Mouse (Mus musculus): ENCODE results near the gene Rnaseh2a. TPM values are rescaled to one million over a fixed set of nuclear protein-coding genes. Genes with fewer than 3 reads are reported as not detected.
"Not testable (repeated sequence)": the region's sequence is repeated elsewhere in the genome, so short reads cannot be mapped to it uniquely, and the experiment has no call there.

Rnaseh2a gene
- total RNA-seq, 1 experiment from 2014 or later, result 43.9 TPM

DNA sequence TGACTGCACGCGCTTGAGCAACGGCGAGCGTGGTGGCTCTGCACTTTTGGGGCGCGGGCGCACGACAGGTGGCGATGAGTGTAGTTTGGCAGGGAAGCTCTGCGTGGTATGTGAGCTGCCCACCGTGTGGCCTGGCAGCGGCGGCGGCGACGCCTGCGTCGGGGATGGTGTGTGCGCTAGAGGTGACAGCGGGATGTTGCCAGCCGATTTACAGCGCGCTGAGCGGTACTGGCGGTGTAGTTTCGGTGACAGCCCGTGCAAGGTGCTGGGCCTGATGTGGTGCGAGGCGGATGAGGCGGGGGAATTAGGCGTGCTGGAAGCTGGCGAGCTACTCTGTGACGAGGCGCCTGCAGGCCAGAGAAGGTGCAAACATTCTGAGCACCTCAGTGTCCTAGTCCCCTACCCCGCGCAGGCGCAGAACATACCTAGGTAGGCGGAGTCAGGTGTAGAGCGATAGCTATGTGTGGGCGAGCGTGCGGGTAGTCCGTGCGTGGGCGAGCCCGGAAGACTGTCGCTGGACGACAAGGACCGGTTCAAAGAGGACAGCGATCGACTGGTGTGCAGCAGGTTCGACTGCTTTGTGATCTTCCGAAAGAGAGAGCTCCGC is 56.6 kb downstream of the Rnaseh2a start:
- ATAC-seq (replicated peaks; ENCODE audit: insufficient number of reproducible peaks, low FRiP score, low TSS enrichment, poor library complexity, severe bottlenecking), result peak; percentile 25

DNA sequence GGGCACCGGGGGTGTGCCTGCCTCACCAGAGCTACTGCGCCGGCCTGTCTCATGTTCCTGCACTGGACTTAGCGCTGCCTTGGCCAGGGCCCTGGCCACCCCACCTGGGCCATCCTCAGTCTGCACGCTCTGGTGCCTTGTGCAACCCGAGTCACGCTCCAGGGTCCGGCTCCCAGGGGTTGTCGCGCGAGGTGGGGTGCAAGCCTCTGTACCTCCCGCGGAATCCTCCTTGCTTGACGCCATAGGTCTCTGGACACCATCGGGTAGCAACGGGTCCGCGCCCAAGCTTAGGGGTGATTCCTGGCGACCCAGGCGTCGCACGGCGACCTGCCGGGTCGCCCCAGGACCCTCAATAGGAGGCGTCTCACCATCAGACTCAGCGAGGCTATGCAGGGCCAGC is 57.2 kb downstream of the Rnaseh2a start:
- ATAC-seq (replicated peaks; ENCODE audit: insufficient number of reproducible peaks, low FRiP score, low TSS enrichment, poor library complexity, severe bottlenecking), result no peak

DNA sequence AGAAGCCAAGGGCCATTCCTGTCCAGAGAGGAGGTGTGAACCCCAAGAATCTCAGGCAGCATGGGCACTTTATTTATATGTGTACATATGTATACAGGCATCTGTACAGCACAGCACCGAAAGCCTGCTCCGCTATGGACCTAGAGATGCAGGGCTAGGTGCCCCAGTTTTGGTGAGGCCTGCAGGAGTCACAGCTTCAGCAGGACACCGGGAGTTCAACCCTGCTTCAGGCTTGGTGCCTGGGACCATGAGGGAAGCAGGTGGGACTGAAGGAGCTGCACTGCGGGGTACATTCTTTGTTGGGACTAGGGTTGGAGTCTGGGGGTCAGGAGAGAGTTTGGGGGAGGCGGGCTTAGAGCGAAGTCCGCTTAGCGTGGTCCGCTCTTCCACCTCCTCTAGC is 57.7 kb downstream of the Rnaseh2a start:
- no peak for ATAC-seq (replicated peaks; ENCODE audit: insufficient number of reproducible peaks, low FRiP score, low TSS enrichment, poor library complexity, severe bottlenecking)

DNA sequence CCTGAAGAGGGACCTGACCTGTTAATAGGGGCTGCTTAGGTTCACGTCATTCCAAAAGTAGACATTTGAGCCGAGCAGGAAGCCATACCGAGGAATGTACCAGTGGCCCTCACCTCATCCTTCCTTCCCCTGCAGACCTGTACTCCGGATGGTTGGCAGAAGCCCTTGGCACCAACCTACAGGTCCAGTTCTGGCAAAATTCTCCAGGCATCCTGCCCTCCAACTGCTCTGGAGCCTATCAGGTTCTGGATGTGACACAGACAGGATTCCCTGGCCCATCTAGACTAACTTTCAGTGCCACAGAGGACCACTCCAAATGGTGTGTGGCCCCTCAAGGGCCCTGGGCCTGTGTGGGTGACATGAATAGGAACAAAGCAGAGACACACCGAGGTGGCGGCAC is 59.0 kb downstream of the Rnaseh2a start:
- no peak for ATAC-seq (replicated peaks; ENCODE audit: insufficient number of reproducible peaks, low FRiP score, low TSS enrichment, poor library complexity, severe bottlenecking)

DNA sequence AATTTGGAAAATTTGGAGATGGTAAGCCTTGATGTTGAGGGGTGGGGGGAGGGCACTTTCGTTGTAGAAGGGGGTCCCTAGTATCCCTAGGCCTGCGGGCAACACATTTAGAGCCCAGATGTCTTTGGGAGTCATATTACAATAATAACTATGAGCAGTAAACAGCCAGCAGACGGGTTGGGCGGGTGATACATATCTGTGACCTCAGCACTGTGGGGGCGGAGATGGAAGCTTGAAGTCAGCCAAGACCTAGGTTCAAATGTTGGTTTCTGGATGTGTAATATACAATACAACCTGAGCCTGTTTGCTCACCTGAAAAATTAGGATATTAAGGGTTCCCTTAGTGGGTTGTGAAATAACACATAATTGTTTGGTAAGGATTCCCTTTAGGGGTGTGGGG is 59.6 kb downstream of the Rnaseh2a start:
- no peak for ATAC-seq (replicated peaks; ENCODE audit: insufficient number of reproducible peaks, low FRiP score, low TSS enrichment, poor library complexity, severe bottlenecking)

DNA sequence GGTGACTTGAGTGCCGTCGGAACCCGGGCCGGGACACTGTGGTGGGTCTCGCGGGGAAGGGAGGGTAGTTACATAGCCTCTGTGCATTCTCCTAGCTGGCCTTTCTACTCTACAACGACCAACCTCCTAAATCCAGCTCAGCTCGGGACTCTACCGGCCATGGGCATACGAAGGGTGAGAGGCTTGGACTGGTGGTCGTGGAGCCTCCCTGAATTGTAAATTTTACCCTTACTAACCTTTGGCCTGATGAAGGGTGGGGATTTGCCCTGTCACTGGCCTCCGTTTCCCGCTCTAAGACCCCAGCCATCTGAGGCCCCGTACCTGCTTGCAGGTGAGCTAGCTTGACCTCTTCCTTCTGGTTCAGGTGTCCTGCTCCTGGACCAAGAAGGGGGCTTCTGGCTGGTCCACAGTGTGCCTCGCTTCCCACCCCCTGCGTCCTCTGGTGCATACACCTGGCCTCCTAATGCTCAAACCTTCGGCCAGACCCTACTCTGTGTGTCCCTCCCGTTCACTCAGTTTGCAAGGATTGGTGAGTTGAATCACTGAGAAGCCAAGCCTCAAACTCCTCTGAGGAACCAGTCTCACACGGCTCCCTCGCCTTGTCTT is 60.3 kb downstream of the Rnaseh2a start:
- no peak for ATAC-seq (replicated peaks; ENCODE audit: insufficient number of reproducible peaks, low FRiP score, low TSS enrichment, poor library complexity, severe bottlenecking)

DNA sequence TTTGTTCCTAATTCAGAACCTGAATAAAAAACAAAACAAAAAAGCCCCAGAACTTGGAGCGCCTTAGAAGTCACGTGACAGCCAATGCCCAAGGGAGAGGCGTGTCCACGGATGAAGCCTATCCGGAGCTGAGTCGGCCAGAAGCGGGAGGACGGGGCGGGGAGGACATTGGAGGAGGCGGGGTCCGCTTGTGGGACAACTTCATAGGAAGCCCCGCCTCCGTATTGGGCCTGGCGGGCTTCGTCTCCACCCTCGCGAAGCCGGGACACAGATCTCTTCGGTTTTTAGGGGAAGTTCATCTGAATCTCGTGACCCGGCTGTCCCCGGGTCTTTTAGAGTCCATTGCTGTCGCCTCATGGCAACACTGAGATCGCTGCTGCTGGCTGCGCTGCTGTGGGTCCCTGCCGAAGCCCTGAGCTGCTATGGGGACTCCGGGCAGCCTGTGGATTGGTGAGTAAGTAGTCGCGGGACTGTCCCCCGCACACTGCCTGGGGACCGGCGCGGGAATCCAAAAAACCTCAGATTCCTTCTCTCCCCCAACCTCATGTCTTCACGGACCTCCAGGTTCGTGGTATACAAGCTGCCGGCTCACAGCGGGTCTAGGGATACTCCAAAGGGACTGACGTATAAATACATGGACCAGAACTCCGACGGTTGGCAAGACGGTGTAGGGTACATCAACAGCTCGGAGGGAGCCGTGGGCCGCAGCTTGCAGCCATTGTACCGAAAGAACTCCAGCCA is 61.0 kb downstream of the Rnaseh2a start, which contains the start of gene Dnase2a:
Gene Dnase2a, plus strand, starts transcription at position 140 of the 741 bp plus-strand sequence.
- peak; percentile 92 for ATAC-seq (replicated peaks; ENCODE audit: insufficient number of reproducible peaks, low FRiP score, low TSS enrichment, poor library complexity, severe bottlenecking)

DNA sequence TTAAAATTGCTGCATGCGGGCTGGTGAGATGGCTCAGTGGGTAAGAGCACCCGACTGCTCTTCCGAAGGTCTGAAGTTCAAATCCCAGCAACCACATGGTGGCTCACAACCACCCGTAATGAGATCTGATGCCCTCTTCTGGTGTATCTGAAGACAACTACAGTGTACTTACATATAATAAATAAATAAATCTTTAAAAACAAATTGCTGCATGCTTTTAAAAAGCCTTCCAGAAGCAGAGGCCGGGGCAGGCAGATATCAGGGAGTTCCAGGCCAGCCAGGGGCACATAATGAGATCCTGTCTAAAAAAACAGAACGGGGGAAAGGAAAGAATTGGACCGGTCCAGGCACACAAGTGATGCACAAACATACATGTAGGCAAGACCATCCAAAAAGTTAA is 61.6 kb downstream of the Rnaseh2a start:
- ATAC-seq (replicated peaks; ENCODE audit: insufficient number of reproducible peaks, low FRiP score, low TSS enrichment, poor library complexity, severe bottlenecking), result not testable (repeated sequence)

DNA sequence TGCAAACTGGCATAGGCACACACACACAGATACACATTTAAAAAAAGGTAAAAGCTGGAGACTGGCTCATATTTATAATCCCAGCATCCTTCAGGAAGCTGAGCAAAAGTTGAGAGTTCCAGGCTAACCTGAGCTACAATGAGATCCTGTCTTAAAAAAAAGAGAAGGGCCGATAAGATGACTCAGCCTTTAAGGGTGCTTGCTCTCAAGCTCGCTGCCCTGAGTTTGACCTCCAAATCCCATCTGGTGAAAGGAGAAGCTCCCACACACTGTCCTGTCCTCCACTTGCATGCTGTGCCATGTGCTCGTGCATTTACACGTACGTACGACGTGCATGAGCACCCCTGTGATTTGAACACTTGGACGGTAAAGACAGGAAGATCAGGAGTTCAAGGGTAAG is 62.1 kb downstream of the Rnaseh2a start:
- ATAC-seq (replicated peaks; ENCODE audit: insufficient number of reproducible peaks, low FRiP score, low TSS enrichment, poor library complexity, severe bottlenecking), result no peak

DNA sequence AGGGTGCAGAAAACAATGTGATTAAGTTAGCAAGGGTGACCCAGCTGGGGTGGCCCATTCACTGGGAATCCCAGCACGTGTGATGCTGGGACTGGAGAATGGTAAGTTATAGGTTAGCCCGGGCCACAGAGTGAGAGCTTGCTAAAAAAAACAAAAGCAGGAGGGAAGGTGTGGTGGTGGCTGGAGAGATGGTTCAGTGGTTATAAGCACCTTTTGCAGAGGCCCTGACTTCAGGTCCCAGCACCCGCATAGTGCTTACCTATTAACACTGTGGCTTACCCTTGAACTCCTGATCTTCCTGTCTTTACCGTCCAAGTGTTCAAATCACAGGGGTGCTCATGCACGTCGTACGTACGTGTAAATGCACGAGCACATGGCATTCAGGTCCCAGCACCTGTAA is 62.5 kb downstream of the Rnaseh2a start:
- no peak for ATAC-seq (replicated peaks; ENCODE audit: insufficient number of reproducible peaks, low FRiP score, low TSS enrichment, poor library complexity, severe bottlenecking)

Other genes with a start within 250 kb of the Rnaseh2a start
- 6.4 to 8.9 TPM (median 8.2 TPM) in 3 replicates for gene G430095P16Rik, start 246.8 kb downstream of the Rnaseh2a start, total RNA-seq (2017)
- gene Nfix, start 169.4 kb downstream of the Rnaseh2a start, total RNA-seq (2017), result 8.1 to 16.7 TPM (median 9.9 TPM) in 3 replicates
- 3.6 to 4.0 TPM (median 3.8 TPM) in 3 replicates for gene Dand5, start 146.9 kb downstream of the Rnaseh2a start, total RNA-seq (2017)
- 10.0 to 12.8 TPM (median 11.2 TPM) in 3 replicates for gene Gadd45gip1, start 138.2 kb downstream of the Rnaseh2a start, total RNA-seq (2017)
- gene Rad23a, start 129.1 kb downstream of the Rnaseh2a start, total RNA-seq (2017), result 31.6 to 37.2 TPM (median 34.2 TPM) in 3 replicates
- gene Calr, start 122.8 kb downstream of the Rnaseh2a start, total RNA-seq (2017), result 1,036 to 1,300 TPM (median 1,079 TPM) in 3 replicates
- 32.5 to 56.1 TPM (median 35.3 TPM) in 3 replicates for gene Farsa, start 112.8 kb downstream of the Rnaseh2a start, total RNA-seq (2017)
- gene Syce2, start 97.7 kb downstream of the Rnaseh2a start, total RNA-seq (2017), result 2.9 to 13.7 TPM (median 7.4 TPM) in 3 replicates
- gene Gcdh, start 75.8 kb downstream of the Rnaseh2a start, total RNA-seq (2017), result 16.8 to 25.3 TPM (median 18.7 TPM) in 3 replicates
- gene Klf1, start 67.8 kb downstream of the Rnaseh2a start, total RNA-seq (2017), result not detected in 3 replicates
- gene Dnase2a, start 61.2 kb downstream of the Rnaseh2a start, total RNA-seq (2017), result 24.4 to 37.4 TPM (median 29.6 TPM) in 3 replicates
- 0.11 TPM in 1 of 3 replicates, not detected in the others for gene Mast1, start 32.4 kb downstream of the Rnaseh2a start, total RNA-seq (2017)
- not detected in 3 replicates for gene Rtbdn, start 22.8 kb downstream of the Rnaseh2a start, total RNA-seq (2017)
- gene Gm49661, start 334 bp downstream of the Rnaseh2a start, total RNA-seq (2017), result not detected in 3 replicates
- 153 to 207 TPM (median 196 TPM) in 3 replicates for gene Prdx2, start 180 bp downstream of the Rnaseh2a start, total RNA-seq (2017)
- gene Junb, start 9.0 kb upstream of the Rnaseh2a start, total RNA-seq (2017), result 405 to 735 TPM (median 444 TPM) in 3 replicates
- 4.2 to 8.7 TPM (median 4.5 TPM) in 3 replicates for gene Hook2, start 20.8 kb upstream of the Rnaseh2a start, total RNA-seq (2017)
- gene Best2, start 44.8 kb upstream of the Rnaseh2a start, total RNA-seq (2017), result not detected in 3 replicates
- 24.0 to 47.3 TPM (median 36.2 TPM) in 3 replicates for gene Asna1, start 55.5 kb upstream of the Rnaseh2a start, total RNA-seq (2017)
- 260 to 294 TPM (median 276 TPM) in 3 replicates for gene Trir, start 57.1 kb upstream of the Rnaseh2a start, total RNA-seq (2017)
- gene Tnpo2, start 67.1 kb upstream of the Rnaseh2a start, total RNA-seq (2017), result 12.0 to 27.9 TPM (median 18.3 TPM) in 3 replicates
- gene Fbxw9, start 90.3 kb upstream of the Rnaseh2a start, total RNA-seq (2017), result 2.6 to 3.6 TPM (median 3.0 TPM) in 3 replicates
- not detected in 3 replicates for gene Gm5741, start 98.2 kb upstream of the Rnaseh2a start, total RNA-seq (2017)
- 35.9 to 75.4 TPM (median 50.0 TPM) in 3 replicates for gene Dhps, start 102.0 kb upstream of the Rnaseh2a start, total RNA-seq (2017)
- gene Wdr83os, start 111.0 kb upstream of the Rnaseh2a start, total RNA-seq (2017), result 22.4 to 29.9 TPM (median 24.3 TPM) in 3 replicates
- 8.9 to 13.6 TPM (median 13.4 TPM) in 3 replicates for gene Wdr83, start 111.5 kb upstream of the Rnaseh2a start, total RNA-seq (2017)
- 116 to 188 TPM (median 183 TPM) in 3 replicates for gene Man2b1, start 113.5 kb upstream of the Rnaseh2a start, total RNA-seq (2017)
- gene Zfp791, start 153.3 kb upstream of the Rnaseh2a start, total RNA-seq (2017), result not detected in 3 replicates
- not detected in 3 replicates for gene Cks1brt, start 182.2 kb upstream of the Rnaseh2a start, total RNA-seq (2017)

Measured in monocyte, adult 5-6 weeks (primary cell).